Mouse (Mus musculus) midbrain, embryonic 13.5 days (tissue): Measurements from ENCODE around the gene Ppp2r5d. TPM values are rescaled to one million over a fixed set of nuclear protein-coding genes. Genes with fewer than 3 reads are reported as not detected.

Experiments used
- ATAC-seq: fragments of 200-750 bp; cut with Nextera tagmentation; 2 replicates; pipeline ENCODE4 v1.8.0; 2017; ENCODE audit warnings: mild to moderate bottlenecking, moderate TSS enrichment, moderate library complexity
- H3K27ac ChIP-seq: fragments of 300-500 bp; sonication (generic); 2 replicates; pipeline ENCODE4 v1.5.1; 2015; ENCODE audit warnings: inconsistent platforms, mild to moderate bottlenecking, moderate library complexity
- H3K27me3 ChIP-seq: fragments of 300-500 bp; sonication (generic); 2 replicates; pipeline ENCODE4 v1.6.1; 2015; ENCODE audit warnings: mild to moderate bottlenecking, inconsistent platforms
- H3K36me3 ChIP-seq: fragments of 300-500 bp; sonication (generic); 2 replicates; pipeline ENCODE4 v1.6.1; 2015; ENCODE audit warnings: mild to moderate bottlenecking, inconsistent platforms
- H3K4me1 ChIP-seq: fragments of 300-500 bp; sonication (generic); replicated peaks from 2 replicates; pipeline ENCODE4 v1.6.1; 2015; ENCODE audit warnings: inconsistent platforms
- H3K4me2 ChIP-seq: fragments of 300-500 bp; sonication (generic); replicated peaks from 2 replicates; pipeline ENCODE4 v1.6.1; 2015; ENCODE audit warnings: moderate library complexity, mild to moderate bottlenecking, inconsistent platforms
- H3K4me3 ChIP-seq: fragments of 300-500 bp; sonication (generic); replicated peaks from 2 replicates; pipeline ENCODE4 v1.5.1; 2015; ENCODE audit warnings: mild to moderate bottlenecking, inconsistent platforms
- H3K9ac ChIP-seq: fragments of 300-500 bp; sonication (generic); replicated peaks from 2 replicates; pipeline ENCODE4 v1.6.1; 2015; ENCODE audit warnings: mild to moderate bottlenecking, inconsistent platforms
- H3K9me3 ChIP-seq: fragments of 300-500 bp; sonication (generic); 2 replicates; pipeline ENCODE4 v1.6.1; 2016; ENCODE audit warnings: mild to moderate bottlenecking, inconsistent platforms
- WGBS: fragments of 180-500 bp; shearing (Covaris S2); methylation state at CpG from one replicate; pipeline ENCODE4 v1.1.7; 2015; 5-methylcytosine and 5-hydroxymethylcytosine counted together
- polyA plus RNA-seq: library from polyadenylated mRNA; unstranded; fragments of >200 nt; fragmentation: Nextera tagmentation; extraction: Ambion mirVana; gene quantifications from 2 replicates; pipeline ENCODE4 v1.2.1, GENCODE M21; 2015

Ppp2r5d gene
- polyA plus RNA-seq, 1 experiment from 2014 or later: 94.5 TPM

DNA sequence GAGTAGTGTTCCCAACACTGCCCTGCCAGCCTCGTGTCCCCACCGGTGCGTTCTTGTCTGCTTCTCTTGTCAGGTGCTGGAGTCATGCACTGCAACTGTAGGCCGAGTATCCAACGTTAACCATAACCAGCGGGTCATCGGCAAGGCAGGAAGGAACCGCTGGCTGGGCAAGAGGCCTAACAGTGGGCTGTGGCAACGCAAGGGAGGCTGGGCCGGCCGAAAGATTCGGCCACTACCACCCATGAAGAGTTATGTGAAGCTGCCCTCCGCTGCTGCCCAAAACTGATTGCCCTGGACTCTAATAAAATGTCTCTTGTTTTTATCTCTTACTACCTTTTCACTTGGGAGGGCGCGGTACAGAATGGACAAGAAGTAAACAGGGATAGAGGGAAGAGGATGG, 55.1 kb downstream of the Ppp2r5d start:
- no peak for ATAC-seq
- 41% methylated on average over 15 of the region's 15 CpGs for WGBS
- Histone ChIP-seq H3K27me3 (no peaks in the 10 kb centered on the region), H3K9ac (peak overlapping the region; percentile 93), H3K36me3 (peaks cover 30% of the 10 kb centered on the region), H3K4me1 (peaks cover 53% of the 10 kb centered on the region), H3K4me3 (peak overlapping the region; percentile 72), H3K27ac (peak overlapping the region; percentile 95), H3K9me3 (no peaks in the 10 kb centered on the region), H3K4me2 (peak overlapping the region; percentile 84)

- no peak for ATAC-seq
- Histone ChIP-seq H3K27ac (no peak overlapping the region), H3K4me1 (peaks cover 64% of the 10 kb centered on the region), H3K9me3 (no peaks in the 10 kb centered on the region), H3K4me2 (no peak overlapping the region), H3K36me3 (peaks cover 16% of the 10 kb centered on the region), H3K27me3 (no peaks in the 10 kb centered on the region), H3K4me3 (no peak overlapping the region), H3K9ac (no peak overlapping the region)
- 91% methylated on average over 9 of the region's 9 CpGs for WGBS
Observed at GRCm38 (mm10) chr17:46648436-46648835, 56.5 kb downstream of the Ppp2r5d start.

DNA sequence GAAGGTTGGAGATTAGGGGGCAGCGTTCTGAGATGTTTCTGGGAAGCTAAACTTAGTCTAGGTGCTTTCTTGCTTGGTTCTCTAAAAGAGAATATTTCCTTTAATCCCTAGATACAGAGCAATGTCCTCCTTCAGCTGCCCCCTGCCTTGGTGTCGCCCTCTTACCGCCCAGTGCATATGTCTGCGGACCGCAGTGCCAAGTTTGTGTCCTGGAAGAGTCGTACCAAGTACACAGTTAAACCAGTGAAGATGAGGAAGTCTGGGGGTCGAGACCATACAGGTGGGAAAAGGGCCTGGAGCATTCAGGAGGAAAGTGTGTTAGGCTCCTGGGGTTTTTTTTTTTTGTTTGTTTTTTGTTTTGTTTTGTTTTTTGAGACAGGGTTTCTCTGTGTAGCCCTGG, 57.6 kb downstream of the Ppp2r5d start:
- H3K4me3 ChIP-seq: peak overlapping the region; percentile 72; the same call in 1 of the 2 replicates
- H3K27ac ChIP-seq: no peak overlapping the region
- no peaks in the 10 kb centered on the region for H3K9me3 ChIP-seq
- no peaks in the 10 kb centered on the region for H3K27me3 ChIP-seq
- peaks cover 55% of the 10 kb centered on the region for H3K4me1 ChIP-seq
- 90% methylated on average over 7 of the region's 7 CpGs for WGBS
- no peak for ATAC-seq
- H3K36me3 ChIP-seq: peaks cover 16% of the 10 kb centered on the region
- H3K9ac ChIP-seq: no peak overlapping the region
- no peak overlapping the region for H3K4me2 ChIP-seq

- Histone ChIP-seq H3K4me3 (peak overlapping the region; percentile 72), H3K9me3 (no peaks in the 10 kb centered on the region), H3K4me1 (peaks cover 45% of the 10 kb centered on the region), H3K36me3 (peaks cover 26% of the 10 kb centered on the region), H3K27me3 (no peaks in the 10 kb centered on the region), H3K9ac (peak overlapping the region; percentile 73), H3K27ac (peak overlapping the region; percentile 83), H3K4me2 (peak overlapping the region; percentile 67)
- no peak for ATAC-seq
- WGBS: 0% methylated on average over 19 of the region's 19 CpGs
Observed at GRCm38 (mm10) chr17:46646322-46646662, 58.6 kb downstream of the Ppp2r5d start.

- Histone ChIP-seq H3K36me3 (peaks cover 31% of the 10 kb centered on the region), H3K9ac (peak within 1 kb of the TSS; percentile 81), H3K27ac (peak within 1 kb of the TSS; percentile 83), H3K9me3 (no peaks in the 10 kb centered on the region), H3K4me3 (peak within 1 kb of the TSS; percentile 72), H3K27me3 (no peaks in the 10 kb centered on the region), H3K4me2 (peak within 1 kb of the TSS; percentile 89), H3K4me1 (peaks cover 39% of the 10 kb centered on the region)
- WGBS: under 1% methylated on average over 53 of the region's 53 CpGs
- ATAC-seq: peak; percentile 72
Observed at GRCm38 (mm10) chr17:46645561-46646321, 59.2 kb downstream of the Ppp2r5d start, which contains the start of the genes Klc4 and Mrpl2. TSS of gene Klc4 (minus strand) at chr17:46646022. TSS of gene Mrpl2 (plus strand) at chr17:46646229.

DNA sequence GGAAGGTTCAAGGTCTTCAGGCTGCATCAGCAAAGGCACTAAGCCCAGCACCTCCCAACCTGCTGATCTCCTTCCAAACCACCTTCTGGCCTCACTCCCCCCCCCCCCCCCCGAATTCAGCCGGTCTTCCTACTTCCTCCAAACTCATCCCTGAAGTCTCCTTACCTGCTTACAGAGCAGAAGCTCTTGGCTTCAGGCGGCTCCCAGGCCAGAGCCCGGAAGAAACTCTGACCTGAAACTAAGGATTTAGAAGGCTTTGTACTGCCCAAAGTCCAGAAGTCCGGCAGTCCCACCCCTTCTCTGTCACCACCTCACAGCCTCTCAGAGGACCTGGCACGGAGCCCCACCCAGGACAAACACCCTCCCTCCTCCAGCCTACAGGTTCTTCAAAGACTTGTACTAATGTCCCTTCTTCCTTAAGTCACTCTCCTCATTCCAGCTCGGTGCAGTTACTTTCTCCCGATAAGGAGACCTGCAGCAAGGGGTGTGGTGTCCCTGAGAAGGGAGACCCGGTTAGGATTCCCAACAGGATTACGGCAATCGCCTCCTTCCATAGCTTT, 59.9 kb downstream of the Ppp2r5d start:
- peak; percentile 16; the same call in 1 of the 2 replicates for ATAC-seq
- H3K36me3 ChIP-seq: peaks cover 38% of the 10 kb centered on the region
- H3K27ac ChIP-seq: 0 out of 2 replicates have a peak overlapping the region, but pooled peaks have one; percentile 16
- WGBS: 8% methylated on average over 11 of the region's 11 CpGs
- peak overlapping the region; percentile 81 for H3K9ac ChIP-seq
- no peaks in the 10 kb centered on the region for H3K9me3 ChIP-seq
- peaks cover 36% of the 10 kb centered on the region for H3K4me1 ChIP-seq
- peak overlapping the region; percentile 89 for H3K4me2 ChIP-seq
- H3K4me3 ChIP-seq: peak overlapping the region; percentile 72
- no peaks in the 10 kb centered on the region for H3K27me3 ChIP-seq

GRCm38 (mm10) chr17:46644152-46644805, 60.6 kb downstream of the Ppp2r5d start:
- no peak overlapping the region for H3K27ac ChIP-seq
- H3K4me3 ChIP-seq: peak overlapping the region; percentile 72
- H3K9ac ChIP-seq: peak overlapping the region; percentile 81
- H3K4me1 ChIP-seq: peaks cover 29% of the 10 kb centered on the region
- WGBS: 90% methylated on average over 12 of the region's 12 CpGs
- no peak for ATAC-seq
- no peaks in the 10 kb centered on the region for H3K9me3 ChIP-seq
- H3K4me2 ChIP-seq: peak overlapping the region; percentile 89
- no peaks in the 10 kb centered on the region for H3K27me3 ChIP-seq
- H3K36me3 ChIP-seq: peaks cover 45% of the 10 kb centered on the region

GRCm38 (mm10) chr17:46642060-46642459, 62.9 kb downstream of the Ppp2r5d start:
- ATAC-seq: no peak
- 92% methylated on average over 17 of the region's 17 CpGs for WGBS
- peaks cover 26% of the 10 kb centered on the region for H3K4me1 ChIP-seq
- no peak overlapping the region for H3K9ac ChIP-seq
- H3K27ac ChIP-seq: no peak overlapping the region
- H3K4me2 ChIP-seq: no peak overlapping the region
- no peak overlapping the region for H3K4me3 ChIP-seq
- H3K27me3 ChIP-seq: no peaks in the 10 kb centered on the region
- no peaks in the 10 kb centered on the region for H3K9me3 ChIP-seq
- H3K36me3 ChIP-seq: peaks cover 47% of the 10 kb centered on the region

GRCm38 (mm10) chr17:46639929-46640328, 65.0 kb downstream of the Ppp2r5d start:
- 76% methylated on average over 9 of the region's 9 CpGs for WGBS
- H3K27ac ChIP-seq: no peak overlapping the region
- H3K4me2 ChIP-seq: no peak overlapping the region
- H3K9ac ChIP-seq: no peak overlapping the region
- peaks cover 19% of the 10 kb centered on the region for H3K4me1 ChIP-seq
- peaks cover 63% of the 10 kb centered on the region for H3K36me3 ChIP-seq
- ATAC-seq: no peak
- H3K4me3 ChIP-seq: no peak overlapping the region
- H3K9me3 ChIP-seq: no peaks in the 10 kb centered on the region
- no peaks in the 10 kb centered on the region for H3K27me3 ChIP-seq

- peaks cover 5% of the 10 kb centered on the region; the same call in 1 of the 2 replicates for H3K4me1 ChIP-seq
- H3K4me2 ChIP-seq: no peak overlapping the region
- H3K4me3 ChIP-seq: no peak overlapping the region
- no peak overlapping the region for H3K27ac ChIP-seq
- H3K9ac ChIP-seq: 0 out of 2 replicates have a peak overlapping the region, but pooled peaks have one; percentile 11
- no peaks in the 10 kb centered on the region for H3K9me3 ChIP-seq
- peak; percentile 53 for ATAC-seq
- peaks cover 78% of the 10 kb centered on the region for H3K36me3 ChIP-seq
- H3K27me3 ChIP-seq: no peaks in the 10 kb centered on the region
- WGBS: 23% methylated on average over 15 of the region's 15 CpGs
Observed at GRCm38 (mm10) chr17:46636831-46637523, 67.9 kb downstream of the Ppp2r5d start.
